Mouse (Mus musculus) thymus, postnatal 14 days (tissue): Measurements from ENCODE around the gene Acsl3.
A peak's percentile ranks its signal among the peaks of the same experiment; 100 is the strongest.

Experiments
- DNase-seq: peaks from one replicate; pipeline ENCODE4 v3.0.0; 2021

Gene Acsl3

GRCm38 (mm10) chr1:78657671-78658440, at the start of gene Acsl3, which contains the start of gene Utp14b:
Gene Acsl3, plus strand, starts transcription at chr1:78657825.
Gene Utp14b, plus strand, starts transcription at chr1:78658038.
- DNase-seq: peak; percentile 96

- no peak for DNase-seq
These were observed 48.3 kb upstream of the Acsl3 start for GRCm38 (mm10) chr1:78609134-78609907.

GRCm38 (mm10) chr1:78611039-78611438, 46.6 kb upstream of the Acsl3 start:
- no peak for DNase-seq

DNA sequence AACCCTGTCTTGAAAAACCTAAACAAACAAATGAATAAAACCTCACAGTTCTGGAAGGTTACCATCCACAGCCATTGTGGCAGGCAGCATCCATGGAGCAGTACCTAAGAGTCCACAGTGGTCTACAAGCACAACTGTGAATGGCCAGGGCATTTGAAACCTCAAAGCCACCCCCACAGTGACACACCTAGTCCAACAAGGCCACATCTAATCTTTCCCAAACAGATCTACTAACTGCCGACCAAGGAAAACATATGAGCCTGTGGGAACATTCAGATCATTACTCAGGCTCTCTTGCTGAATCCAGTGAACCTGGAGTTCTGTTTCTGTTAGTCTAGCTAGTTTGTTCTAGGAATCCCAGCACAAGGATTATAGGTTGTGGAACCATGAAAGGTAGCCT, 44.7 kb upstream of the Acsl3 start:
- no peak for DNase-seq

DNA sequence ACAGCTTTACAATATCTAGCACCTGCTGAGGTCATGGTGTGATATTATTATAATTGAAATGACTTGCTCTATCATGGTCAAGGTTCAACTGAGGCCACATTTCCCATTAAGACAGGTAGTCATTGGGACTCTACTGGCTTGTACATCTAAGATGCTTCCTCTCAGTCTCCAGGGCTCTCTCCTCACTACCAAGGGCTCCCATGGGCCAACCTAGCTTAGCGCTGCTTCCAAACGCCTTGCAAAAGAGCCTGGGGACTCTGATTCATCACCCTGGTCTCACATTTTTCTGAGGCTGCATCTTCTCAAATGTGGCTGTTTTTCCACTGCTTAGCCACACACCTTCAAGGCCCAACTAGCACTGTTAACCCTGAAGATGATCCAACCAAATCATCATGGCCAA, 33.3 kb upstream of the Acsl3 start:
- DNase-seq: no peak

GRCm38 (mm10) chr1:78634486-78634885, 23.1 kb upstream of the Acsl3 start:
- no peak for DNase-seq

DNA sequence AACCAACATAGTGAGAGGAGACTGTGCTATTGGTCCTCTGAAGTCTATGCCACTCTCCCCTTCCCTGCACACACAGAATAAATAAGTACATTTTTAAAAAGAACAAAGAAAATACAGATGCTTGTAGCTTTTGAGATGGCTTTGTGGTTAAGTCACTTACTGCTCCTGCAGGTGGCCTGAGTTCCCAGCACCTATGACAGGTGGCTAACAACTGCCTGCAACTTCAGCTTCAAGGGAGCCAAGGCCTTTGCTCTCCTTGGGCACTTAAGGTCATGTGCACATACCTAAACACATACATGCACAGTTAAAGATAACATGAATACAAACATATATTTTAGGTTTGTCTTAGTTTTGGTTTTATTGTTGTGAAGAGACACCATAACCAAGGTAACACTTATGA, 16.8 kb upstream of the Acsl3 start:
- DNase-seq: peak; percentile 42

GRCm38 (mm10) chr1:78641791-78642190, 15.8 kb upstream of the Acsl3 start:
- no peak for DNase-seq

DNA sequence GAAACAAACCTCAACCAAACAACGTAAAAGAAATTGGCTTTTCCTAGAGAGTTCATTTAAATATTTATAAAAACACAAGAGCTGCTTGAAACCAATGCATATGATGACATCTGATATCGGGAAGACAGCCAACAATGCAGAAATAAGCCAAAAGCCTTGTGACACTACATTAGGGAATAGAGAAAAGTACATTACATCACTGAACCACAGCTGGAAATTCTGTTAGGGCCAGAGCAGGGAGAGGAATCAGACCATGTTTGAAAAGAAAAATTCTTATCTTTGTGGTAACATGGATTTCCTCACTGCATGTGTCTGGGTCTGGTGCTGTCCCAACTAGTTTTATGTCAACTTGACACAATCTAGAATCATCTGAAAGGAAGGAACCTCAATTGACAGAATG, 15.4 kb upstream of the Acsl3 start:
- no peak for DNase-seq

GRCm38 (mm10) chr1:78647317-78647885, 10.2 kb upstream of the Acsl3 start:
- no peak for DNase-seq

DNA sequence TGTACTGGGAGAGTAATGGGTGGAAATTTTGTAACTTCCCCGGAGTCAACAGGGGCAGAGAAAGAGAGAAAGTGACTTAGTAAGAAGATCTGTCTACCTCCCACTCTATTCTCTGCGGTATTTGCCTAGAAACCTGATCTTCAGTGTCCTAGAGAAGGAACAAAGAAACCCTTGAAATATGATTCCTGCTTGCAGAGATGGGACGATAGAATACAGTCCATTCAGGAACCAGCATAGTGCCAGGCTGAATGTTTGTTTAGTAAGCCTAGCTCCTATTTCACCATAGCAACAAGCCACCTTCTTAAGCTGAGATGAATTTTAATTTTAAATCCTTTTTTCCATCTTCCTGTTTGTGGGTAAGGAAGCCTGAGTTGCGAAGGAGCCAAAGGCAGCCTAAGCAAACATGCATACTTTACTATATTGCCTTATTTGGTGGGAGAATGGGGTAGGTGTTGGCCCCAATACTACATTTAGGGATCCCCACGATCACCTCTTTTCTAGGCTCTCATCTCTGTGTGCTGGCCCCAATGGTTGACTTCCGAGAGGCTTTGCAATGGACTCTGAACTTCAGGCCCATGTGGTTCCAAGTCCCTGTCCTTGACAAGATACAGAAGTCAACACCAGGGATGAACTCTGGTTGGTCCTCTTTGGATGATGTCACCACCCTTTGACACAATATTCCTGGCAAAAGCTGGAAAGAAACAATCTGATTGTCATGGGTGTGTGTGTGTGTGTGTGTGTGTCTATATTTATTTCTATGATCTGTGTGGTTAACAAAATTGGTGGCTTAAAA, 8.2 kb upstream of the Acsl3 start:
- DNase-seq: no peak

DNA sequence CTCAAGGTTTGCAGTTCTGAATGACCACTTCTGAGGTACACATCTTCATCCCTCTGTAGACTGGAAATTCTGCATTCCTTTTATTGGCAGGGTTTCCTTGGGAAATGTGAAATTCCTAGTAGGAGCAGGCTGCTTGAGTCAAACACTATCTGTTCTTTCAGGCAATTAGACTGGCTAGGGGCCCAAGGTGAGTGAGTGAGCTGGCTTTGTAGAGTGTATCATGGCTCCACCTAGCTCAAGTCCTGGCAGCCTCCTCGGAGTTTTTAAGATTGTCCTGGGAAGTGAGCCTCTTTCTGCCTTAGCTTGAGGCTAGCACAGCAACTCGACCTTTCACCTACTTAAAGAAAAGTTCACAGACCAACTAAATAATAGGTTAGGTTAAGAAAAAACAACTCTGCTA, 1.2 kb upstream of the Acsl3 start:
- no peak for DNase-seq

- DNase-seq: no peak
These were observed 500 bp upstream of the Acsl3 start for GRCm38 (mm10) chr1:78657021-78657629.

GRCm38 (mm10) chr1:78658441-78659269, 1.0 kb downstream of the Acsl3 start:
- peak; percentile 20 for DNase-seq

- no peak for DNase-seq
These were observed 1.7 kb downstream of the Acsl3 start for GRCm38 (mm10) chr1:78659270-78659823.

- DNase-seq: no peak
These were observed 6.7 kb downstream of the Acsl3 start for GRCm38 (mm10) chr1:78664326-78664725.

DNA sequence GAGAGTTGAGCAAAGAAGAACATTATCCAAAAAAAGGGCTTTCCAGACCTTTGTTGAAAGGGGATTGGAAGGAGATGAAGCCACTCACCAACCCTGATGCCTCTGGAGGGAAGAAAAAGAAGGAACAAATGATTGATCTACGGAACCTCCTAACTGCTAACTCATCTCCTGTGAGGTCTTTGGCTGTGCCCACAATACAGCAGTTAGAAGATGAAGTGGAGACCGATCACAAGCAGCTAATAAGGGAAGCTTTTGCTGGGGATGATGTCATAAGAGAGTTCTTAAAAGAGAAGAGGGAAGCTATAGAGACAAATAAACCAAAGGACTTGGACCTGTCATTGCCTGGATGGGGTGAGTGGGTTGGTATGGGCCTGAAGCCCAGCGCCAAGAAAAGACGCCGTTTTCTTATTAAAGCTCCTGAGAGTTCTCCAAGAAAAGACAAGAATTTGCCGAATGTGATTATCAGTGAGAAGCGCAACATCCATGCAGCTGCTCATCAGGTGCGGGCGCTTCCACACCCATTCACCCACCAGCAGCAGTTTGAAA, 8.4 kb downstream of the Acsl3 start:
- DNase-seq: no peak

GRCm38 (mm10) chr1:78666585-78666984, 9.0 kb downstream of the Acsl3 start:
- DNase-seq: no peak

DNA sequence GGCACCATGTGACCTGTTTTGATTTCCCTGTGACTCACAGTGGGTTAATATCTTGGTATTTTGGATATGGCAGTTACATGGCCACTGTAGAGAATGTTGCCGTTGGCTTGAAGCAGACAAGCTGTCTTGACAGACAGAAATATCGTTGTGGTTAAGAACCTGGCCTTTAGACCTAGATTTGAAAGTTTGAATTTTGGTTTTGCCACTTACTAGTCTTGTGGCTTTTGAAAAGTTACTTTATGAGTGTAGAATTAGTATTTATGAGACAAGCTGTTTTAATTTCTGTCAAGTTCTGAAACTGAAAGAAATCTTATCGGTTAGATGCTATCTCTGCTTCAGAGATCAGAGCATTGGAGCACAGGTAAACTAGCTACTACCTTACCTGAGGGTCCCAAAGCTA, 24.7 kb downstream of the Acsl3 start:
- no peak for DNase-seq

- no peak for DNase-seq
These were observed 26.5 kb downstream of the Acsl3 start for GRCm38 (mm10) chr1:78684128-78684527.

GRCm38 (mm10) chr1:78686872-78687271, 29.2 kb downstream of the Acsl3 start:
- DNase-seq: peak; percentile 16
